Mouse (Mus musculus) embryo, embryonic 11.5 days (tissue): ENCODE data around the gene Rapgef3.

ENCODE experiments used
- DNase-seq: peaks from one replicate; pipeline ENCODE4 v3.0.0-alpha.2; 2012; ENCODE audit warnings: low read depth, low spot score

Gene Rapgef3

GRCm38 (mm10) chr15:97746748-97747147 lies 21.0 kb downstream of the Rapgef3 start:
- no peak for DNase-seq

GRCm38 (mm10) chr15:97746278-97746677 lies 21.5 kb downstream of the Rapgef3 start:
- DNase-seq = no peak

GRCm38 (mm10) chr15:97745331-97745730 lies 22.4 kb downstream of the Rapgef3 start:
- no peak for DNase-seq

- DNase-seq = no peak
These were observed 22.8 kb downstream of the Rapgef3 start for GRCm38 (mm10) chr15:97744930-97745329.

GRCm38 (mm10) chr15:97743961-97744525 lies 23.7 kb downstream of the Rapgef3 start:
- DNase-seq = no peak

GRCm38 (mm10) chr15:97743210-97743609 lies 24.6 kb downstream of the Rapgef3 start:
- no peak for DNase-seq

- DNase-seq = no peak
These were observed 25.2 kb downstream of the Rapgef3 start for GRCm38 (mm10) chr15:97742600-97742999.

GRCm38 (mm10) chr15:97742074-97742473 lies 25.7 kb downstream of the Rapgef3 start:
- no peak for DNase-seq

- no peak for DNase-seq
These were observed 26.1 kb downstream of the Rapgef3 start for GRCm38 (mm10) chr15:97741662-97742061.

- no peak for DNase-seq
These were observed 27.5 kb downstream of the Rapgef3 start for GRCm38 (mm10) chr15:97740283-97740732.

GRCm38 (mm10) chr15:97738923-97739322 lies 28.8 kb downstream of the Rapgef3 start:
- DNase-seq = no peak

- no peak for DNase-seq
These were observed 35.8 kb downstream of the Rapgef3 start for GRCm38 (mm10) chr15:97731988-97732387.

GRCm38 (mm10) chr15:97731111-97731510 lies 36.7 kb downstream of the Rapgef3 start, which contains the start of gene Endou:
Gene Endou (minus strand): TSS chr15:97731339.
- DNase-seq = no peak

GRCm38 (mm10) chr15:97730365-97730764 lies 37.4 kb downstream of the Rapgef3 start:
- DNase-seq = no peak

- DNase-seq = no peak
These were observed 39.0 kb downstream of the Rapgef3 start for GRCm38 (mm10) chr15:97728804-97729203.

GRCm38 (mm10) chr15:97728394-97728793 lies 39.4 kb downstream of the Rapgef3 start:
- DNase-seq = no peak

- DNase-seq = no peak
These were observed 40.3 kb downstream of the Rapgef3 start for GRCm38 (mm10) chr15:97727520-97727919.

- DNase-seq = no peak
These were observed 40.7 kb downstream of the Rapgef3 start for GRCm38 (mm10) chr15:97727048-97727447.

- DNase-seq = no peak
These were observed 41.5 kb downstream of the Rapgef3 start for GRCm38 (mm10) chr15:97726310-97726709.

- DNase-seq = no peak
These were observed 42.5 kb downstream of the Rapgef3 start for GRCm38 (mm10) chr15:97725198-97725785.

GRCm38 (mm10) chr15:97724346-97725197 lies 43.2 kb downstream of the Rapgef3 start:
- DNase-seq = no peak

GRCm38 (mm10) chr15:97723536-97724345 lies 44.0 kb downstream of the Rapgef3 start:
- DNase-seq = no peak
